Mouse (Mus musculus): ENCODE results near the gene Liph. TPM values are rescaled to one million over a fixed set of nuclear protein-coding genes. Genes with fewer than 3 reads are reported as not detected.

The Liph gene
- polyA plus RNA-seq, 1 experiment from 2014 or later = 0.16 TPM

DNA sequence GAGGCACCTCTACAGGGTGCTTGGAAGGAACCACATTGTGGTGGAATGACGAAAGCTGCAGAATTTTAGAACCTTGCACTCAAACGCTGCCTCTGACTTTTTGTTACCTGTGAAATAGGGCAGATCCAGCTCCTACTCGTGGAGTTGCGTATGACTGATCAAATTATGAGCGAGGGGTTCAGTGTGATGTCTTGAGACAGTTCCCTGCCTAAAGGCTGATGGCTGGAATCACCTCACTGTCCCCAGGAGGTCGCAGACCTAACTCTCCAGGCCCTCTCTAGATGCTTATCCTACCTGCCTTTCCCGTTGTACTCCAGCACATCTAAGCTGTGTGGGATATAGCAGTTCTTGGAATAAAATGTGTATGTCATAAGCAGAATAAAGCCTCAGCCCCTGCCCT, 89.5 kb downstream of the Liph start:
- Histone ChIP-seq H3K27ac (ENCODE audit: low read depth, low read length) (no peak overlapping the region), H3K36me3 (ENCODE audit: control insufficient read depth, insufficient read depth, low read length) (no peaks in the 10 kb centered on the region), H3K4me3 (ENCODE audit: low read depth, low read length) (no peak overlapping the region), H3K4me2 (ENCODE audit: low read depth, low read length, severe bottlenecking) (no peak overlapping the region), H3K9ac (ENCODE audit: low read length) (no peak overlapping the region), H3K9me3 (ENCODE audit: control insufficient read depth, low read length) (no peaks in the 10 kb centered on the region), H3K27me3 (ENCODE audit: control insufficient read depth, insufficient read depth, low read length) (no peaks in the 10 kb centered on the region), H3K4me1 (replicated peaks; ENCODE audit: control insufficient read depth, insufficient read depth, low read length) (no peaks in the 10 kb centered on the region)
- ATAC-seq (replicated peaks; ENCODE audit: low FRiP score) = no peak
- no peak for DNase-seq (ENCODE audit: low spot score)
- 89% methylated on average over 7 of the region's 7 CpGs for WGBS

DNA sequence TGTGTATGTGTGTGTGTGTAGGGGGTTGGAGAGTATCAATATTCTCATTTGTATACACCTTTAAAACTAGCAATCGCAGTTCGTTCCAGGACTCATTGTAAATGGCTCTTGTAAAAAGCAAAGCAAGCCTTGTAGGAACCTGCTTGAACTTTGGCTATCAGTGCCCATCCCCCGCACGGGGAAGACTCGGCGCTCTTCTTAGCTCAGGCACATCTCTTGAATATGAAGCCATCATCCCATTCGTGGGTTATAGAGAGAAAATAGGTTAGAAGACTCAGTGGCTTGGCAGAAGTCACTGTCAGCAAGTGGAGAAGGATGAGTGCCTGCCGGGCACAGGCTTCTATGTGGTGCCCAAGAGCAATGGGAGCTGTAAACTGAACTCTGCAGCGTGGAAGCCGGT, 90.8 kb downstream of the Liph start:
- no peaks in the 10 kb centered on the region for H3K36me3 ChIP-seq (ENCODE audit: control insufficient read depth, insufficient read depth, low read length)
- no peaks in the 10 kb centered on the region for H3K4me1 ChIP-seq (replicated peaks; ENCODE audit: control insufficient read depth, insufficient read depth, low read length)
- no peaks in the 10 kb centered on the region for H3K9me3 ChIP-seq (ENCODE audit: control insufficient read depth, low read length)
- H3K27me3 ChIP-seq (ENCODE audit: control insufficient read depth, insufficient read depth, low read length) = no peaks in the 10 kb centered on the region
- H3K9ac ChIP-seq (ENCODE audit: low read length) = no peak overlapping the region
- DNase-seq (ENCODE audit: low spot score) (no peak), ATAC-seq (replicated peaks; ENCODE audit: low FRiP score) (no peak)
- no peak overlapping the region for H3K27ac ChIP-seq (ENCODE audit: low read depth, low read length)
- H3K4me2 ChIP-seq (ENCODE audit: low read depth, low read length, severe bottlenecking) = no peak overlapping the region
- 88% methylated on average over 10 of the region's 10 CpGs for WGBS
- H3K4me3 ChIP-seq (ENCODE audit: low read depth, low read length) = no peak overlapping the region

Other genes with a start within 250 kb of the Liph start
- gene Ehhadh, start 207.9 kb downstream of the Liph start, polyA plus RNA-seq (2014; fragmentation: Nextera tagmentation; extraction: Ambion mirVana) = 1.5 and 2.1 TPM in 2 replicates
- 3.5 TPM in 2 replicates for gene Map3k13, start 201.3 kb downstream of the Liph start, polyA plus RNA-seq (2014; fragmentation: Nextera tagmentation; extraction: Ambion mirVana)
- 28.5 and 31.9 TPM in 2 replicates for gene Tmem41a, start 48.1 kb downstream of the Liph start, polyA plus RNA-seq (2014; fragmentation: Nextera tagmentation; extraction: Ambion mirVana)
- gene Senp2, start 13.8 kb upstream of the Liph start, polyA plus RNA-seq (2014; fragmentation: Nextera tagmentation; extraction: Ambion mirVana) = 65.8 and 75.7 TPM in 2 replicates
- gene Igf2bp2, start 167.6 kb upstream of the Liph start, polyA plus RNA-seq (2014; fragmentation: Nextera tagmentation; extraction: Ambion mirVana) = 155 and 169 TPM in 2 replicates

Measured in forebrain, embryonic 11.5 days (tissue).